Mouse (Mus musculus) mouse trophoblast stem cell (cell line): ENCODE measurements at regions not wholly inside any gene's neighbourhood (a gene's known extent, or its start where the extent isn't known, plus 50 kb on each side); places are given as distances from the start of the nearest gene placed in this dataset.
"Not testable (repeated sequence)": the region's sequence is repeated elsewhere in the genome, so short reads cannot be mapped to it uniquely, and the experiment has no call there.

Experiments
- in situ Hi-C, 2 experiments: fragments of 300-500 bp; cut with MseI, MboI; formaldehyde crosslinking; loops; 2 replicates in 1 of 2; 3 replicates in 1 of 2; pipeline ENCODE4 v1.15.1; 2025

DNA sequence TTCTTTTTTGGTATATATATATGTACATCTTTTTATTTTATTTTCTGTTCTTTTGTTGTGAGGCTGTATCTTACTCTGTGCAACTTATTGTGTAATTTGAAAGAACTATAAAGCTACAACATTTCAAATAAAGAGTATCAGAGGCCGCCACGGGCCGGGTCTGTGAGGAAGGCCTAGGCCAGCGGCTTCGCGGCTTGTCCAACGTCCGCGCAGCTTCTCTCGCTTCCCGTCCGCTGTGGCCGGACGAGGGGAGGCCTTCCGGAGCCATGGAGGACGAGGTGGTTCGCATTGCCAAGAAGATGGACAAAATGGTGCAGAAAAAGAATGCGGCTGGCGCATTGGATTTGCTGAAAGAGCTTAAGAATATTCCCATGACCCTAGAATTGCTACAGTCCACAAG lies 167.4 kb downstream of the Kif21a start:
- in situ Hi-C loops = not testable (repeated sequence)

GRCm38 (mm10) chr15:90869452-90869851 lies 180.3 kb downstream of the Kif21a start:
- in situ Hi-C loops = no loop called here

- in situ Hi-C loops = not testable (repeated sequence)
Measured at GRCm38 (mm10) chr15:90853763-90854162, 174.5 kb upstream of the Cpne8 start.

DNA sequence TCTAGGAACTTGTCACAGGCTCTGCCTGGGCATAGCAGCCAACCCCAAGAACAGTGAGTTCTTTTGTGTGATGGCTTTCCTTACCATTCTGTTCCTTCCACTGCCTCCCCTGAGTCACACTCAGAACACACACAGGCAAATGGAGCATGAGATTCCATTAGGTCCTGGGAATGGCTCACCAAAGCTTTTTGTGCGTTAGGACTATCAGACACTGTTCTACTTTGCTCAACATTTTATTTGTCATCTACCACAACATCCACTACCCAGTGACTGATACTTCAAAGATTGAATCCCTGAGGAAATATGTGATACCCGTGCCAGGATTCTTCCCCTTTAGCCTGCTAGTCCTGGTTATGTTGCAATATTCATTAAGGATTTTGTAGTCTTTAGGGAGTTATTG lies 172.8 kb upstream of the Cpne8 start:
- in situ Hi-C loops = no loop called here

DNA sequence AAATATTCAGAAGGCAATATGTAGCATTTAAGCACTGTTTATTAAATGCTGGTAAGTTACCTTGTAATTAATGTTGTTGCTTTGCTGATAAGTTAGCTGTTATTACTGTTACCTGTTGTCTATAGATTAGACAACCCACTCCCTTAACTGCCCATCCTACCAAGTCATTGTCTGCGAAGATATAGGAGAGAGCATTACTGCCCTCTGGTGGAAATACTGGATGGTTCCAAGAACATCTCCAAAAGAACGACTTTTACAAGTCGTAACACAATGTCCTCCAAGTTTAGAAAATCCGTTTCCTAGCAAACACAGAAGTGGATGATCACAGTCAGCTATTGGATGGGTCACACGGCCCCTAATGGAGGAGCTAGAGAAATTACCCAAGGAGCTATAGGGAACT lies 162.2 kb upstream of the Cpne8 start:
- in situ Hi-C loops = loop anchor here (10.0 kb wide), 1 partner anchor 597 kb away; no protein-coding TSS in a partner anchor

DNA sequence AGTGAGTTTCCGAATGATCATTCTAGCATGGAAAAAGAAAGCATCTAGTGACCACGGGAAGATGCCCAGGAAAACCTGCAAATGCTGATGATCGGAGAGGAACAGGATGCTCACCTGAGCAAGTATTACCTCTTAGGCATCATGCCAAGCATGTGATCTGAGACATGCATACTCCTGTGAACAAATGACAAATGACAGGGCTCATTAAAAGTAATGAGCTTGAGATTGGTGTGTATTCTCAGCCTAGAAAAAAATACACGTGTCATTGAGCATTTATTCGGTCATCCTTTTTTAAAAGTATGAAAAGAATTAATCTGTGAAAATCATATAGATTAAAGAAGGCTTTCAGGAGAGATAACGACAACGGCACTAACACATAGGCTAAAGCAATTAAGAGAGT lies 156.4 kb upstream of the Cpne8 start:
- in situ Hi-C loops = loop anchor here in 1 of 2 experiments (10.0 kb wide), 1 partner anchor 141 kb away; no protein-coding TSS in a partner anchor

DNA sequence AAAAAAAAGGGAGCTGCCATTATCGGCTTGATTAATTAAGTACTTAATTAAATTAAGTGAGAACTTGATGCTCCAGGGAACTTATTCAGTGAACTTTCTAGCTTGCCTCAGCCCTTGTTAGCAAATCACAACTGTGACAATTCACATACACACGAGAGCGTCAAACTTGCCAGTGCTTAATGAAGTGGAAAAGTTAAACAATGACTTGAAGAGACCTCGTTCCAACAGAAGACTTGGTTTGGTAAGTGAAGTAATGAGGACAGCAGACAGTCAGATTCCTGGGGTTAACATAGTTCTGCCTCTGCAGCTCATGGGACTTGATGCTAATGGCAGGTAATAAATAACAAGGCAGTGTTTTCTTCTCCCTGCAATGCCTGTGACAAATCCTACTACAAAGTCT lies 148.6 kb upstream of the Cpne8 start:
- in situ Hi-C loops = no loop called here

DNA sequence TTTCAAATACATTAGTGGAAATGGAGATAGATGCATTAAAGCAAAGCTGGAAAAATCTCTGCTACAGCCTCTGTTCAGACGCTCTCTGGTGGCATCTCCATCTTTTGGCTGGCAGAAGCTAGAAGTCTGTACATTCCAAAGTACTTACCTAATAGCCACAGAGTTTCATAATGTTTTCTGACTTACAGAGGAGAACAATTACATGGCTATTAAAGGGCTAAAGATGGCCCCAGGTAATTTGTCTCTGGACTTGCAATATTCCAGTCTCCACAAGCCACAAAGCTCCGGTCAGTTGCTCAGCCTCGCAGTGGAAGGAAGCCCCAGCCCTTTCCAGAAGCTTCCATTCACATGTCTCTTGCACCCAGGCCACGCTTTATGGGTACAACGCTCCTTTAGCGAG lies 143.1 kb upstream of the Cpne8 start:
- in situ Hi-C loops = no loop called here

DNA sequence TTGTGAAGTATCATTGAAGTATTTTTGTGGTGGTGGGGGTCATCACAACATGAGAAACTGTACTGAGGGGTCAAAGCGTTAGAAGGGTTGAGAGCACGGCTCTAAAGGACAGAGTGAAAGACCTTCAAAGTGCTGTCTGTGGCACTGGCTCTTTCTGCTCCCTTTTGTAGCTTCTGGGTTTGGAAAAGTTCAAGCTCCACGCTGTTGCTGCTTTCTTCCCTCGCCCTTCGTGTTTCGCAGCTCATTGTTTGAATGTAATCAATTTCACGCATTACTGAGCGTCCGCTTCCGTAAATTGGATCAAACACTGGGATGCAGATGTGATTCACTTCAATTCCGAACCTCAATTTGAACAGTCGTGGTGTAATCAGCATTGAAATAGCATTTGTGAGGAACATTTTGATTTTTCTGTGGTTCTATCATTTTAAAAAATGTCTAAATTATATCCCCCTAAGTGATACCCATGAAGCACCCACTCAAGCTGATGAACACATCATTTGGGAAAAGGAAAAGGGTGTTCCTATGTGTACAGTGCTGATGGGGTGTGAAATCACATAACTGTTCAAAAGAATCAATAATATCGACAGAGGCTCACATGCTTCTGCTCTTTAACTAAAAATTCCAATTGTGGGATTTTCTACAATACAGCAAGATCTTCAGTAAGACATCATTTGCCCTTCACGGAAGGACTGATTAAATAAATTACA lies 140.9 kb upstream of the Cpne8 start:
- in situ Hi-C loops = no loop called here

DNA sequence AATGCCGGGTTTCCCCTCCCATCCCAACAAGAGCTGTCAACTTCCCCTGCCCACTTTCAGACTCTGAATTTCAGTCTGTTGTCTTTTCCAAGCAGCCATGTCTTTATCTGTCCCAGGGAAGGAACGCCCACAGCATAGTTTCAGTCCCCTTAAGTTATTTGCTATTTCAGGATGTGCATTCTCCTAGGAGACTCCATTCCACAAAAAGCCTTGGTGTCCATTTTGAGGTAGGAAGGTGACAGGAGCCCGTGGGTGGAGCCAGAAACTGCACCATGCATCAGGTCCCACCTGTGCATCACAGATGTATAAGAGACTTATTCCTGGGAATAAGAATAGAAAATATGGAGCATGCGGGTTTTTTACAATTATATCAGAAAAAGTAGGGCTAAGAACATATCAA lies 138.9 kb upstream of the Cpne8 start:
- in situ Hi-C loops = no loop called here

DNA sequence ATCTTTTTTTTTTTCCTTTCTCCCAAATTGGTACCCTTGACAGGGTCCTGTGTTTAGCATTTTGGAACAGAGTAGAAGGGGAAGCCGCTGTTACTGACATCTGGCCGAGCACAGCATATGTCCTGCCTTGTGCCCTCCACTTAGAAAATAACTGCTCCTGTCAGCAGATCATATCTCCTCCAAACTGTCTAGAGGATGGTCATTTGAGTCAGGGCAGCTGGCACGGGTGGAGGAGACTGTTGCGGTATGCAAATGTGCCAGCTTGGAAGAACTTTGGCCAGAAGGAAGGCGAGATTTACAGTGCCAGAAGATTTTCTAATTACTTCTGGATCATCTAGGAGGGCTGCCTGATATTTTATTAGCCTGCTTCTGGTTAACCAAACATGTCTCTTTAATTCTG lies 134.7 kb upstream of the Cpne8 start:
- in situ Hi-C loops = no loop called here

- in situ Hi-C loops = no loop called here
Measured at GRCm38 (mm10) chr15:90810341-90810740, 131.1 kb upstream of the Cpne8 start.

DNA sequence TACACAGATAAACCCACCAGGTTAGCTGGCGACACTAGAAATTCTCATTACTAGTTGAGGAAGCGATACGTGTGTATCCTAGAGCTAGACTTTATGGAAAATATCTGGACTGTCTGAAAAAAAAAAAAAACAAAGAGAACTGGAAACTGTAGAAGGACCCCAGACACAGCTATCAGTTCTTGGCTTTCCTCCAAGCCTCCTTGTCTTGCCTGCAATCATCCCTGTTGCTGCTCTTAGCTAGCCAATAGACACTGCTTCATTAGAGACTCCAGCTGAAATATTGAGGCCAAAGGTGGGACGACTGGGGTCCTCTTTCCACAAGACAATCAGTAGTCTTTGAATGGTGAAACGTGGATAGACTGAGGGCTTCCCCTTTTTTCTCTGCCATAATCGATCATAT lies 129.0 kb upstream of the Cpne8 start:
- in situ Hi-C loops = no loop called here

- in situ Hi-C loops = no loop called here
Measured at GRCm38 (mm10) chr15:90798056-90798455, 118.8 kb upstream of the Cpne8 start.

DNA sequence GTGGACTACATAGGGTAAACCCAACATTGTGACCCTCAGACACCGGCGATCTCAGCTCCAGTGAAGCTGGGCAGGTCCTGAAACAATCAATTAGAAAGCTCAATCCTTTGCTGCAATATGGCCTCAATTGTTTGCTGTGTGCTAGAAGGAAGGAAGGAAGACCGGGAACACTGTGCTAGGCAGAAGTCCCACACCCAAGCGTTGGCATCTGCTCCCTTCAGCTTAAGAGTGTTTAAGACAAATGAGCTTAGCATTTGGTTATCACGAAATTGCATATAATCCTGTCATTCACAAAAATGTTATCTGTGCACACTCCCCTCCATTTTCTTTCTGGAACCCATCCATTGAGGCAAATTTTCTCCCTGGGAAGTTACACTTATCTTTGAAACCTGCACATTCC lies 110.7 kb upstream of the Cpne8 start:
- in situ Hi-C loops = no loop called here

- in situ Hi-C loops = no loop called here
Measured at GRCm38 (mm10) chr15:90784741-90785140, 105.5 kb upstream of the Cpne8 start.

- in situ Hi-C loops = no loop called here
Measured at GRCm38 (mm10) chr15:90767521-90767920, 88.3 kb upstream of the Cpne8 start.

DNA sequence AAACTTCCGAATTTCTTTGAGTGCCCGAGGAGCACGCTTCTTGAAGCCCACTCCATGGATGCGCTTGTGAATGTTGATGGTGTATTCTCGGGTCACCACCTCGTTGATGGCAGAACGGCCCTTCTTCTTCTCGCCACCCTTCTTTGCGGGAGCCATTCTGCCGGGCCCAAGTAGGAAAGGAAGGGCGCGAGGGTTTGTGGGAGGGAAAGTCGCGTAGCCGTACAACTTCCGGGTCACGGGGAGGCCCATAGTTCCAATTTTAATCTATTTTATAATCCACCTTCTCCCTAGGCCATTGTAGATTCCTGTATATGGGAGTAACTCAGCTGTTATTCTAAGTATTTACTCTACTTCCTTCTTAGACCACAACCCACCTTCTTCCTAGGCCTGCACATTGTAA lies 85.3 kb upstream of the Cpne8 start:
- in situ Hi-C loops = not testable (repeated sequence)

DNA sequence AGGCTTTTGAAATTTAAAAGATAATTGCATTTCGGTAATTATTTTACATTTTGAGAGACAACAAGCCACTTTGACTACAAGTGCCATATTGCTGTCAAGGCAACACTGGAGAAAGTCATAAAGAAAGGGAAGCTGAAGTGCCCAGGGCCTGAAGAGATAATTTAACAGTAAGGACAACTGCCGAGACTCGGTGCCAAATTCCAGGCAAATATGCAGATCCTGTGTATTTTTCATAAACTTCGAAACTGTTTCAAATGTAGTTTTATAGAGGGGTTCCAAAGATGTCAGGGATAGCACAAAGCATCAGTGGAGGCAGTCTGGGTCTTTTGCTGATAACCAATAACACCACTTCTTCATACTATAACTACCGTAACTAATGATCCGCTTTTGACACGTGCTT lies 54.7 kb upstream of the Cpne8 start:
- in situ Hi-C loops = no loop called here
